Mouse (Mus musculus): ENCODE measurements around the gene Irf2bp1. TPM values are rescaled to one million over a fixed set of nuclear protein-coding genes. Genes with fewer than 3 reads are reported as not detected.

Irf2bp1 gene
- polyA plus RNA-seq (2014; fragmentation: Nextera tagmentation; extraction: Ambion mirVana) = 31.6 and 39.4 TPM in 2 replicates

DNA sequence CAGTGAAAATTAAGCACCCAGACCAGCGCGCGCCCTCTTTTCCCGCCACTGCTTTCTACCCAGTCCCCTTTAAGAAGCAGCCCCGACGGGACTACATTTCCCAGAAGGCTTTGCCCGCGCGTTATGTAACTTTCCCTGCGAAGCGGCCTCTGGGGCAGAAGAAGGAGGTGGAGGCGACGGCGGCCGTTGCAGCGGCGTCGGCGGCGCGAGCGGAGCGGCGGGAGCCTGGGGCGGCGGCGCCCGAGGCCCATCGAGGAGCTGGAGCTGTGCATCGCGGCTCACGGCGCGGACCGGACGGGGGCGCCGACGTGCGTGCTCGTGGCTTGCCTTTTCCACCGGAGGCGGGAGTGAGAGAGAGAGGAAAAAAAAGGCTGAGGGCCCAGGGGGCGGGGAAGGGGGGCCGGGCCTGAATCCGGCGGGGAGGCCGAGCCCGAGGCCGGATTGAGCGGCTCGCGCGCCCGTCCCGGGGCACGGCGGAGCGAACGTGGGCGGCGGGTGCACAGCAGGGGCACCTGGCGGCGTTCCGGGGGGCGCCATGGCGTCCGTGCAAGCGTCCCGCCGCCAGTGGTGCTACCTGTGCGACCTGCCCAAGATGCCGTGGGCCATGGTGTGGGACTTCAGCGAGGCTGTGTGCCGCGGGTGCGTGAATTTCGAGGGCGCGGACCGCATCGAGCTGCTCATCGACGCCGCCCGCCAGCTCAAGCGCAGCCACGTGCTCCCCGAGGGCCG, at the start of gene Irf2bp1:
Gene Irf2bp1, plus strand, starts transcription at position 143 of the 729 bp plus-strand sequence.
- peak; percentile 95 for DNase-seq (ENCODE audit: low spot score)
- Histone ChIP-seq H3K9ac (ENCODE audit: low read length) (peak within 1 kb of the TSS; percentile 90), H3K36me3 (ENCODE audit: control insufficient read depth, insufficient read depth, low read length) (peaks cover 5% of the 10 kb centered on the region; the same call in 1 of the 2 replicates), H3K27me3 (ENCODE audit: control insufficient read depth, insufficient read depth, low read length) (no peaks in the 10 kb centered on the region), H3K4me3 (ENCODE audit: low read depth, low read length) (peak within 1 kb of the TSS; percentile 94), H3K9me3 (ENCODE audit: control insufficient read depth, low read length) (no peaks in the 10 kb centered on the region), H3K27ac (ENCODE audit: low read depth, low read length) (peak within 1 kb of the TSS; percentile 91), H3K4me2 (ENCODE audit: low read depth, low read length, severe bottlenecking) (peak within 1 kb of the TSS; percentile 98), H3K4me1 (replicated peaks; ENCODE audit: control insufficient read depth, insufficient read depth, low read length) (peaks cover 21% of the 10 kb centered on the region)
- peak; percentile 75 for ATAC-seq (replicated peaks; ENCODE audit: low FRiP score)
- under 1% methylated on average over 66 of the region's 90 CpGs for WGBS

- H3K36me3 ChIP-seq (ENCODE audit: control insufficient read depth, insufficient read depth, low read length) = no peaks in the 10 kb centered on the region; the same call in 1 of the 2 replicates
- H3K4me2 ChIP-seq (ENCODE audit: low read depth, low read length, severe bottlenecking) = peak overlapping the region; percentile 90
- peak overlapping the region; percentile 51 for H3K4me3 ChIP-seq (ENCODE audit: low read depth, low read length)
- ATAC-seq (replicated peaks; ENCODE audit: low FRiP score) (peak; percentile 45), DNase-seq (ENCODE audit: low spot score) (peak; percentile 82)
- peaks cover 6% of the 10 kb centered on the region; the same call in 1 of the 2 replicates for H3K27me3 ChIP-seq (ENCODE audit: control insufficient read depth, insufficient read depth, low read length)
- under 1% methylated on average over 97 of the region's 107 CpGs for WGBS
- peak overlapping the region; percentile 72 for H3K9ac ChIP-seq (ENCODE audit: low read length)
- peak overlapping the region; percentile 37; the same call in 1 of the 2 replicates for H3K27ac ChIP-seq (ENCODE audit: low read depth, low read length)
- peaks cover 23% of the 10 kb centered on the region for H3K4me1 ChIP-seq (replicated peaks; ENCODE audit: control insufficient read depth, insufficient read depth, low read length)
- no peaks in the 10 kb centered on the region for H3K9me3 ChIP-seq (ENCODE audit: control insufficient read depth, low read length)
Measured at GRCm38 (mm10) chr7:18957569-18958383, 46.1 kb upstream of the Irf2bp1 start.

- Histone ChIP-seq H3K9ac (ENCODE audit: low read length) (peak overlapping the region; percentile 72), H3K36me3 (ENCODE audit: control insufficient read depth, insufficient read depth, low read length) (no peaks in the 10 kb centered on the region), H3K4me3 (ENCODE audit: low read depth, low read length) (peak overlapping the region; percentile 51), H3K4me1 (replicated peaks; ENCODE audit: control insufficient read depth, insufficient read depth, low read length) (peaks cover 26% of the 10 kb centered on the region), H3K9me3 (ENCODE audit: control insufficient read depth, low read length) (no peaks in the 10 kb centered on the region), H3K4me2 (ENCODE audit: low read depth, low read length, severe bottlenecking) (peak overlapping the region; percentile 90), H3K27ac (ENCODE audit: low read depth, low read length) (no peak overlapping the region), H3K27me3 (ENCODE audit: control insufficient read depth, insufficient read depth, low read length) (peaks cover 6% of the 10 kb centered on the region; the same call in 1 of the 2 replicates)
- DNase-seq (ENCODE audit: low spot score) (no peak), ATAC-seq (replicated peaks; ENCODE audit: low FRiP score) (no peak; the same call in none of the 2 replicates)
- WGBS = under 1% methylated on average over 21 of the region's 21 CpGs
Measured at GRCm38 (mm10) chr7:18958384-18958766, 45.5 kb upstream of the Irf2bp1 start.

GRCm38 (mm10) chr7:18959446-18959845, 44.4 kb upstream of the Irf2bp1 start:
- Histone ChIP-seq H3K27me3 (ENCODE audit: control insufficient read depth, insufficient read depth, low read length) (peaks cover 10% of the 10 kb centered on the region; the same call in 1 of the 2 replicates), H3K9me3 (ENCODE audit: control insufficient read depth, low read length) (no peaks in the 10 kb centered on the region), H3K4me2 (ENCODE audit: low read depth, low read length, severe bottlenecking) (no peak overlapping the region), H3K4me3 (ENCODE audit: low read depth, low read length) (no peak overlapping the region), H3K4me1 (replicated peaks; ENCODE audit: control insufficient read depth, insufficient read depth, low read length) (peaks cover 26% of the 10 kb centered on the region), H3K9ac (ENCODE audit: low read length) (no peak overlapping the region), H3K36me3 (ENCODE audit: control insufficient read depth, insufficient read depth, low read length) (no peaks in the 10 kb centered on the region), H3K27ac (ENCODE audit: low read depth, low read length) (no peak overlapping the region)
- DNase-seq (ENCODE audit: low spot score) (no peak), ATAC-seq (replicated peaks; ENCODE audit: low FRiP score) (no peak)
- 68% methylated on average over 8 of the region's 8 CpGs for WGBS

- WGBS = under 1% methylated on average over 17 of the region's 17 CpGs
- H3K4me1 ChIP-seq (replicated peaks; ENCODE audit: control insufficient read depth, insufficient read depth, low read length) = peaks cover 24% of the 10 kb centered on the region
- peak overlapping the region; percentile 37; the same call in 1 of the 2 replicates for H3K9ac ChIP-seq (ENCODE audit: low read length)
- no peak for DNase-seq (ENCODE audit: low spot score)
- no peak overlapping the region for H3K27ac ChIP-seq (ENCODE audit: low read depth, low read length)
- no peaks in the 10 kb centered on the region for H3K36me3 ChIP-seq (ENCODE audit: control insufficient read depth, insufficient read depth, low read length)
- ATAC-seq (replicated peaks; ENCODE audit: low FRiP score) = no peak
- H3K4me3 ChIP-seq (ENCODE audit: low read depth, low read length) = peak overlapping the region; percentile 35
- H3K9me3 ChIP-seq (ENCODE audit: control insufficient read depth, low read length) = no peaks in the 10 kb centered on the region
- peaks cover 11% of the 10 kb centered on the region; the same call in 1 of the 2 replicates for H3K27me3 ChIP-seq (ENCODE audit: control insufficient read depth, insufficient read depth, low read length)
- peak overlapping the region; percentile 80 for H3K4me2 ChIP-seq (ENCODE audit: low read depth, low read length, severe bottlenecking)
Measured at GRCm38 (mm10) chr7:18962171-18962792, 41.6 kb upstream of the Irf2bp1 start.

- peaks cover 20% of the 10 kb centered on the region for H3K4me1 ChIP-seq (replicated peaks; ENCODE audit: control insufficient read depth, insufficient read depth, low read length)
Measured at GRCm38 (mm10) chr7:18962795-18963194, 41.0 kb upstream of the Irf2bp1 start.

DNA sequence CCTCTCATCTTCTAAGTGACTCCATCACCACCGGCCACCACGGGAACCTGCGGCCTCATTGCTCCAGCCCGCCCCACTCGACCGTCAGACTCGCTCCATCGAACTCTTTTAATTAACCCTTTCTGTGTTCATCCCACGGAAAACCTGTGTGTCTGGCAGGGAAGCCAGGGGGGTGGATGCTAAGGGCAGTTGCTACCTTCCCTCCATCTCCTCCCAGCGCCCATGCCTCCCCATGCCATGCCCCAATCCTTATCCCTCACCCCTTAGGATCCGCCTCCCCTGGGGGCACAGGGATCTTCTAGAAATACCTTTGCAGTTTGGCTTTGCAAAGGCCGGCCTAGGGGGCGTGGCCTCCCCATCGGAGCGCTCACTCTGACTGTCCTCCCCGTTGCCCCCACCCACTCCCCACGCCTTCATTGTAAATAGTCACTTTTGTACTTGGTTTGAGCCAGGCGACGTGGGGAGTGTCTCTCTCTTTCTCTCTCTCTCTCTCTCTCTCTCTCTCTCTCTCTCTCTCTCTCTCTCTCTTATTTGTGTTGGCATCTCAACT, 40.5 kb upstream of the Irf2bp1 start:
- no peak overlapping the region for H3K9ac ChIP-seq (ENCODE audit: low read length)
- peaks cover 11% of the 10 kb centered on the region; the same call in 1 of the 2 replicates for H3K27me3 ChIP-seq (ENCODE audit: control insufficient read depth, insufficient read depth, low read length)
- H3K4me3 ChIP-seq (ENCODE audit: low read depth, low read length) = peak overlapping the region; percentile 35
- no peaks in the 10 kb centered on the region for H3K36me3 ChIP-seq (ENCODE audit: control insufficient read depth, insufficient read depth, low read length)
- peak overlapping the region; percentile 80; the same call in 1 of the 2 replicates for H3K4me2 ChIP-seq (ENCODE audit: low read depth, low read length, severe bottlenecking)
- DNase-seq (ENCODE audit: low spot score) (no peak), ATAC-seq (replicated peaks; ENCODE audit: low FRiP score) (no peak)
- H3K27ac ChIP-seq (ENCODE audit: low read depth, low read length) = no peak overlapping the region
- H3K4me1 ChIP-seq (replicated peaks; ENCODE audit: control insufficient read depth, insufficient read depth, low read length) = peaks cover 17% of the 10 kb centered on the region
- H3K9me3 ChIP-seq (ENCODE audit: control insufficient read depth, low read length) = no peaks in the 10 kb centered on the region
- 1% methylated on average over 19 of the region's 19 CpGs for WGBS

More at GRCm38 (mm10) chr7:18962795-18963194, 41.0 kb upstream of the Irf2bp1 start:
- 0% methylated on average over 20 of the region's 20 CpGs for WGBS
- no peaks in the 10 kb centered on the region for H3K9me3 ChIP-seq (ENCODE audit: control insufficient read depth, low read length)
- ATAC-seq (replicated peaks; ENCODE audit: low FRiP score) (peak; percentile 34; the same call in 1 of the 2 replicates), DNase-seq (ENCODE audit: low spot score) (no peak)
- peak overlapping the region; percentile 37; the same call in 1 of the 2 replicates for H3K9ac ChIP-seq (ENCODE audit: low read length)
- H3K4me3 ChIP-seq (ENCODE audit: low read depth, low read length) = peak overlapping the region; percentile 35
- no peaks in the 10 kb centered on the region for H3K36me3 ChIP-seq (ENCODE audit: control insufficient read depth, insufficient read depth, low read length)
- peaks cover 11% of the 10 kb centered on the region; the same call in 1 of the 2 replicates for H3K27me3 ChIP-seq (ENCODE audit: control insufficient read depth, insufficient read depth, low read length)
- no peak overlapping the region for H3K27ac ChIP-seq (ENCODE audit: low read depth, low read length)
- H3K4me2 ChIP-seq (ENCODE audit: low read depth, low read length, severe bottlenecking) = peak overlapping the region; percentile 80

DNA sequence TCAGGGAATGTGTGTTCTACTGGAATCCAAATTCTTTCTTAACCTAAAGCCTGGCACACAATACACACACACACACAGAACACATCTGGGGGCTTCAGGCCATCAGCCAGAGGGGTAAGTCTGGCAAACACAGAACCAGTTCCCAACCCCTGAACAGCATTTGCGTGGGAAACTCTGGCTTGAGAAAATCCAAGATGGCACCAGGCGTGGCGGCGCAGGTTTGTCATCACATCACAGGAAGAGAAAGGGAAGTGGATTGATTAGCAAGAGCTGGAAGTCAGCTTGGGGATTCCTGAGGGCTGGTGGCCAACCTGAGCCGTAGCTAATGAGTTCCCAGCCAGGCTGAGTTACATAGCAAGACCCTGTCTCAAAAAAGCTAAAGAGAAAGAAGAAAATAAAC, 38.5 kb upstream of the Irf2bp1 start:
- Histone ChIP-seq H3K4me1 (replicated peaks; ENCODE audit: control insufficient read depth, insufficient read depth, low read length) (peaks cover 15% of the 10 kb centered on the region), H3K4me3 (ENCODE audit: low read depth, low read length) (no peak overlapping the region), H3K9me3 (ENCODE audit: control insufficient read depth, low read length) (no peaks in the 10 kb centered on the region), H3K4me2 (ENCODE audit: low read depth, low read length, severe bottlenecking) (no peak overlapping the region), H3K27me3 (ENCODE audit: control insufficient read depth, insufficient read depth, low read length) (peaks cover 8% of the 10 kb centered on the region; the same call in 1 of the 2 replicates), H3K36me3 (ENCODE audit: control insufficient read depth, insufficient read depth, low read length) (no peaks in the 10 kb centered on the region), H3K27ac (ENCODE audit: low read depth, low read length) (no peak overlapping the region), H3K9ac (ENCODE audit: low read length) (no peak overlapping the region)
- 85% methylated on average over 5 of the region's 5 CpGs for WGBS
- ATAC-seq (replicated peaks; ENCODE audit: low FRiP score) = no peak
- no peak for DNase-seq (ENCODE audit: low spot score)

Data from forebrain, embryonic 11.5 days (tissue).